Mouse (Mus musculus) left cerebral cortex, postnatal 36 days (tissue): ENCODE data around the gene Olfr177. TPM values are rescaled to one million over a fixed set of nuclear protein-coding genes. Genes with fewer than 3 reads are reported as not detected.

Source experiments
- DNase-seq, 2 experiments: peaks; one replicate each; pipeline ENCODE4 v3.0.0; 2021 to 2022; ENCODE audit warnings: low spot score in 2 of 2, mixed read lengths in 1 of 2
- intact Hi-C: fragments of 180-260 bp; cut with DNase I; formaldehyde crosslinking; loops from one replicate; pipeline ENCODE4 v1.15.1; 2025
- total RNA-seq, 2 experiments: library from RNA; stranded (reverse); gene quantifications; 2 replicates each; pipeline ENCODE4 v1.2.3; 2021

Olfr177 gene
- total RNA-seq = not detected

- intact Hi-C loops = no loop called here
- no peak for DNase-seq
Observed at GRCm38 (mm10) chr16:58874668-58875067, at the start of gene Olfr177. Gene Olfr177, minus strand, starts transcription at chr16:58874768.

GRCm38 (mm10) chr16:58891963-58892362 is 17.4 kb upstream of the Olfr177 start, which contains the start of gene Olfr178:
Gene Olfr178, minus strand, starts transcription at chr16:58892063.
- no peak for DNase-seq
- intact Hi-C loops = no loop called here

- no peak for DNase-seq
- intact Hi-C loops = no loop called here
Observed at GRCm38 (mm10) chr16:58884416-58884815, 9.8 kb upstream of the Olfr177 start.

- no peak for DNase-seq
- intact Hi-C loops = no loop called here
Observed at GRCm38 (mm10) chr16:58861479-58861878, 13.1 kb downstream of the Olfr177 start.

- intact Hi-C loops = no loop called here
- no peak for DNase-seq
Observed at GRCm38 (mm10) chr16:58860032-58860737, 14.4 kb downstream of the Olfr177 start.

- intact Hi-C loops = no loop called here
Observed at GRCm38 (mm10) chr16:58826732-58827319, 47.7 kb downstream of the Olfr177 start, which contains the start of gene Olfr175-ps1. Gene Olfr175-ps1, minus strand, starts transcription at chr16:58826782.

More at GRCm38 (mm10) chr16:58826732-58827319, 47.7 kb downstream of the Olfr177 start, which contains the start of gene Olfr175-ps1:
- DNase-seq = no peak

Other genes with a start within 250 kb of the Olfr177 start
- gene E330017A01Rik, start 236.0 kb downstream of the Olfr177 start, total RNA-seq = not detected
- gene Cpox, start 204.5 kb downstream of the Olfr177 start, total RNA-seq = 10 to 100 TPM; 39.4 to 45.1 TPM
- gene Gpr15, start 155.7 kb downstream of the Olfr177 start, total RNA-seq = not detected
- 100 to 1,000 TPM in 1 of 2 experiments, 10 to 100 TPM in 1; 90.8 to 105 TPM for gene Cldnd1, start 146.9 kb downstream of the Olfr177 start, total RNA-seq
- gene Olfr172, start 111.6 kb downstream of the Olfr177 start, total RNA-seq = not detected
- not detected for gene Olfr173, start 74.5 kb downstream of the Olfr177 start, total RNA-seq
- gene Olfr175-ps1, start 48.0 kb downstream of the Olfr177 start, total RNA-seq = not detected
- not detected for gene Olfr178, start 17.3 kb upstream of the Olfr177 start, total RNA-seq
- not detected for gene Olfr181, start 54.0 kb upstream of the Olfr177 start, total RNA-seq
- gene Olfr180, start 54.6 kb upstream of the Olfr177 start, total RNA-seq = not detected
- gene Olfr183, start 120.6 kb upstream of the Olfr177 start, total RNA-seq = not detected
- gene Olfr186, start 155.5 kb upstream of the Olfr177 start, total RNA-seq = not detected
- not detected for gene Olfr187, start 165.0 kb upstream of the Olfr177 start, total RNA-seq
- not detected for gene Olfr190, start 203.2 kb upstream of the Olfr177 start, total RNA-seq
- not detected for gene Olfr191, start 215.1 kb upstream of the Olfr177 start, total RNA-seq
- gene Olfr193, start 237.1 kb upstream of the Olfr177 start, total RNA-seq = not detected
- not detected for gene Olfr194, start 246.3 kb upstream of the Olfr177 start, total RNA-seq